Mouse (Mus musculus): ENCODE results near the gene Hck. TPM values are rescaled to one million over a fixed set of nuclear protein-coding genes. Genes with fewer than 3 reads are reported as not detected.

Hck gene
- polyA plus RNA-seq, 1 experiment from 2014 or later: 1.4 TPM

GRCm38 (mm10) chr2:153085556-153085955 is 22.7 kb upstream of the Hck start:
- Histone ChIP-seq H3K27ac (replicated peaks; ENCODE audit: low read depth, low read length) (no peak overlapping the region), H3K36me3 (ENCODE audit: control insufficient read depth, insufficient read depth, low read length) (no peaks in the 10 kb centered on the region), H3K27me3 (ENCODE audit: control insufficient read depth, insufficient read depth, low read length) (no peaks in the 10 kb centered on the region), H3K4me3 (ENCODE audit: low read depth, low read length) (no peak overlapping the region), H3K9ac (ENCODE audit: low read length) (no peak overlapping the region), H3K4me2 (ENCODE audit: low read depth, severe bottlenecking) (no peak overlapping the region), H3K9me3 (ENCODE audit: control insufficient read depth, low read length) (no peaks in the 10 kb centered on the region), H3K4me1 (ENCODE audit: control insufficient read depth, insufficient read depth, low read length) (no peaks in the 10 kb centered on the region)
- DNase-seq (ENCODE audit: low spot score) (no peak), ATAC-seq (ENCODE audit: insufficient number of reproducible peaks, low FRiP score, low TSS enrichment, low read depth) (no peak)
- 84% methylated on average over 6 of the region's 6 CpGs for WGBS

GRCm38 (mm10) chr2:153086166-153086565 is 22.1 kb upstream of the Hck start:
- Histone ChIP-seq H3K9me3 (ENCODE audit: control insufficient read depth, low read length) (no peaks in the 10 kb centered on the region), H3K4me1 (ENCODE audit: control insufficient read depth, insufficient read depth, low read length) (no peaks in the 10 kb centered on the region), H3K4me2 (ENCODE audit: low read depth, severe bottlenecking) (no peak overlapping the region), H3K9ac (ENCODE audit: low read length) (no peak overlapping the region), H3K27ac (replicated peaks; ENCODE audit: low read depth, low read length) (no peak overlapping the region), H3K36me3 (ENCODE audit: control insufficient read depth, insufficient read depth, low read length) (no peaks in the 10 kb centered on the region), H3K27me3 (ENCODE audit: control insufficient read depth, insufficient read depth, low read length) (no peaks in the 10 kb centered on the region), H3K4me3 (ENCODE audit: low read depth, low read length) (no peak overlapping the region)
- WGBS: 88% methylated on average over 4 of the region's 4 CpGs
- no peak for DNase-seq (ENCODE audit: low spot score)
- ATAC-seq (ENCODE audit: insufficient number of reproducible peaks, low FRiP score, low TSS enrichment, low read depth): no peak

DNA sequence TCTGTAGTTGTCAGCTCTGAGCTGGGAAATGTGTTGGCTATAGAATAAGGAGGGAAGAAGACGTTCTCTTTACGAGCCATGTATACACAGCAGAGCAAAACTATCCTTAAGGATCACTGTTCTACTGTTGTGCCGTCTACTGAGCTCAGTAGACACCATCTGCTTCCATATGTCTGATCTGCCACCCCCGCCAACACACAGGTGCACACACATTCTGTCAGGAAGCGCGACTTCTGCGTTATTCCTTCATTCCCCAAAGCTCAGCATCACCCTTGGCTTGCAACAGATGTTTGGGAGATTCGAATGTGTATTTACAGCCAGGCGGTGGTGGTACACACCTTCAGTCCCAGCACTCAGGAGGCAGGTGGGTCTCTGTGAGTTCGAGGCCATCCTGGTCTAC is 21.2 kb upstream of the Hck start:
- 89% methylated on average over 10 of the region's 10 CpGs for WGBS
- no peak overlapping the region for H3K4me3 ChIP-seq (ENCODE audit: low read depth, low read length)
- no peaks in the 10 kb centered on the region for H3K9me3 ChIP-seq (ENCODE audit: control insufficient read depth, low read length)
- no peaks in the 10 kb centered on the region for H3K4me1 ChIP-seq (ENCODE audit: control insufficient read depth, insufficient read depth, low read length)
- H3K36me3 ChIP-seq (ENCODE audit: control insufficient read depth, insufficient read depth, low read length): no peaks in the 10 kb centered on the region
- H3K27ac ChIP-seq (replicated peaks; ENCODE audit: low read depth, low read length): no peak overlapping the region
- DNase-seq (ENCODE audit: low spot score) (no peak), ATAC-seq (ENCODE audit: insufficient number of reproducible peaks, low FRiP score, low TSS enrichment, low read depth) (no peak)
- no peaks in the 10 kb centered on the region for H3K27me3 ChIP-seq (ENCODE audit: control insufficient read depth, insufficient read depth, low read length)
- no peak overlapping the region for H3K9ac ChIP-seq (ENCODE audit: low read length)
- no peak overlapping the region for H3K4me2 ChIP-seq (ENCODE audit: low read depth, severe bottlenecking)

- Histone ChIP-seq H3K36me3 (ENCODE audit: control insufficient read depth, insufficient read depth, low read length) (no peaks in the 10 kb centered on the region), H3K9me3 (ENCODE audit: control insufficient read depth, low read length) (no peaks in the 10 kb centered on the region), H3K27me3 (ENCODE audit: control insufficient read depth, insufficient read depth, low read length) (no peaks in the 10 kb centered on the region), H3K4me2 (ENCODE audit: low read depth, severe bottlenecking) (no peak overlapping the region), H3K9ac (ENCODE audit: low read length) (no peak overlapping the region), H3K4me3 (ENCODE audit: low read depth, low read length) (no peak overlapping the region), H3K4me1 (ENCODE audit: control insufficient read depth, insufficient read depth, low read length) (no peaks in the 10 kb centered on the region), H3K27ac (replicated peaks; ENCODE audit: low read depth, low read length) (no peak overlapping the region)
- WGBS: 68% methylated on average over 2 of the region's 2 CpGs
- DNase-seq (ENCODE audit: low spot score): no peak
- ATAC-seq (ENCODE audit: insufficient number of reproducible peaks, low FRiP score, low TSS enrichment, low read depth): no peak
Measured at GRCm38 (mm10) chr2:153089316-153089715, 19.0 kb upstream of the Hck start.

GRCm38 (mm10) chr2:153090551-153091165 is 17.6 kb upstream of the Hck start:
- DNase-seq (ENCODE audit: low spot score) (no peak), ATAC-seq (ENCODE audit: insufficient number of reproducible peaks, low FRiP score, low TSS enrichment, low read depth) (no peak)
- H3K9ac ChIP-seq (ENCODE audit: low read length): no peak overlapping the region
- H3K4me1 ChIP-seq (ENCODE audit: control insufficient read depth, insufficient read depth, low read length): no peaks in the 10 kb centered on the region
- H3K27ac ChIP-seq (replicated peaks; ENCODE audit: low read depth, low read length): no peak overlapping the region
- no peaks in the 10 kb centered on the region for H3K9me3 ChIP-seq (ENCODE audit: control insufficient read depth, low read length)
- no peak overlapping the region for H3K4me2 ChIP-seq (ENCODE audit: low read depth, severe bottlenecking)
- WGBS: 43% methylated on average over 10 of the region's 10 CpGs
- no peaks in the 10 kb centered on the region for H3K27me3 ChIP-seq (ENCODE audit: control insufficient read depth, insufficient read depth, low read length)
- H3K4me3 ChIP-seq (ENCODE audit: low read depth, low read length): no peak overlapping the region
- no peaks in the 10 kb centered on the region for H3K36me3 ChIP-seq (ENCODE audit: control insufficient read depth, insufficient read depth, low read length)

- H3K27me3 ChIP-seq (ENCODE audit: control insufficient read depth, insufficient read depth, low read length): peaks cover 38% of the 10 kb centered on the region
- WGBS: 34% methylated on average over 23 of the region's 23 CpGs
- H3K36me3 ChIP-seq (ENCODE audit: control insufficient read depth, insufficient read depth, low read length): no peaks in the 10 kb centered on the region
- DNase-seq (ENCODE audit: low spot score): peak; percentile 32
- ATAC-seq (ENCODE audit: insufficient number of reproducible peaks, low FRiP score, low TSS enrichment, low read depth): no peak
- H3K9ac ChIP-seq (ENCODE audit: low read length): no peak overlapping the region
- no peaks in the 10 kb centered on the region for H3K9me3 ChIP-seq (ENCODE audit: control insufficient read depth, low read length)
- H3K4me3 ChIP-seq (ENCODE audit: low read depth, low read length): no peak overlapping the region
- 0 out of 2 replicates have a peak overlapping the region, but pooled peaks have one; percentile 17 for H3K4me2 ChIP-seq (ENCODE audit: low read depth, severe bottlenecking)
- H3K4me1 ChIP-seq (ENCODE audit: control insufficient read depth, insufficient read depth, low read length): peaks cover 7% of the 10 kb centered on the region; the same call in 1 of the 2 replicates
- H3K27ac ChIP-seq (replicated peaks; ENCODE audit: low read depth, low read length): no peak overlapping the region
Measured at GRCm38 (mm10) chr2:153107046-153107766, 1.1 kb upstream of the Hck start.

- Histone ChIP-seq H3K9ac (ENCODE audit: low read length) (no peak overlapping the region), H3K36me3 (ENCODE audit: control insufficient read depth, insufficient read depth, low read length) (no peaks in the 10 kb centered on the region), H3K4me3 (ENCODE audit: low read depth, low read length) (no peak overlapping the region; the same call in 1 of the 2 replicates), H3K4me2 (ENCODE audit: low read depth, severe bottlenecking) (peak overlapping the region; percentile 58; the same call in 1 of the 2 replicates), H3K27me3 (ENCODE audit: control insufficient read depth, insufficient read depth, low read length) (peaks cover 38% of the 10 kb centered on the region), H3K4me1 (ENCODE audit: control insufficient read depth, insufficient read depth, low read length) (peaks cover 7% of the 10 kb centered on the region; the same call in 1 of the 2 replicates), H3K27ac (replicated peaks; ENCODE audit: low read depth, low read length) (no peak overlapping the region), H3K9me3 (ENCODE audit: control insufficient read depth, low read length) (no peaks in the 10 kb centered on the region)
- DNase-seq (ENCODE audit: low spot score): peak; percentile 27
- no peak for ATAC-seq (ENCODE audit: insufficient number of reproducible peaks, low FRiP score, low TSS enrichment, low read depth)
- WGBS: 3% methylated on average over 15 of the region's 15 CpGs
Measured at GRCm38 (mm10) chr2:153107802-153108201, 466 bp upstream of the Hck start.

DNA sequence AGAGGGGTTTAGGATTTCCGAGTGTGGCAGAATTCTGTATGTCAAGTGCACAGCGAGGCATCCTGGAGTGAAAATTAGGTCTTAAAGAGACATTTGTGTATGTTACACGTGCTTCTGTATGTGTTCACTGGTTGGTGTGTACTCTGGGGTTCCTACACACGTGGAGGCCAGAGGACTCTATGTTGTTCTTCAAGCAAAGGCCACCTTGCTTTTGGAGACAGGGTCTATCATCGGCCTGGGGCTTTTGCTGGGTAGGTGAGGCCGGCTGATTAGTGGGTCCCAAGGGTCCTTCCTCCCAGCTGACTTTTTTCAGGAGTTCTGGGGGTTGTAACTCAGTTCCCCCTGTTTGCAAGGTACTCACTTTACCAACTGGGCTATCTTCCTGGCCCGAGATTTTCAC is 1.3 kb downstream of the Hck start:
- Histone ChIP-seq H3K4me3 (ENCODE audit: low read depth, low read length) (no peak overlapping the region), H3K9ac (ENCODE audit: low read length) (no peak overlapping the region), H3K4me1 (ENCODE audit: control insufficient read depth, insufficient read depth, low read length) (peaks cover 7% of the 10 kb centered on the region; the same call in 1 of the 2 replicates), H3K36me3 (ENCODE audit: control insufficient read depth, insufficient read depth, low read length) (no peaks in the 10 kb centered on the region), H3K27me3 (ENCODE audit: control insufficient read depth, insufficient read depth, low read length) (peaks cover 38% of the 10 kb centered on the region), H3K9me3 (ENCODE audit: control insufficient read depth, low read length) (no peaks in the 10 kb centered on the region), H3K27ac (replicated peaks; ENCODE audit: low read depth, low read length) (no peak overlapping the region), H3K4me2 (ENCODE audit: low read depth, severe bottlenecking) (no peak overlapping the region)
- DNase-seq (ENCODE audit: low spot score) (no peak), ATAC-seq (ENCODE audit: insufficient number of reproducible peaks, low FRiP score, low TSS enrichment, low read depth) (no peak)
- 74% methylated on average over 7 of the region's 7 CpGs for WGBS
